Mouse (Mus musculus) thymus, postnatal 14 days (tissue): Measurements from ENCODE around the gene Mark3.
"Not testable (repeated sequence)": the region's sequence is repeated elsewhere in the genome, so short reads cannot be mapped to it uniquely, and the experiment has no call there.

Source experiments
- DNase-seq: peaks from one replicate; pipeline ENCODE4 v3.0.0; 2021

Mark3 gene

DNA sequence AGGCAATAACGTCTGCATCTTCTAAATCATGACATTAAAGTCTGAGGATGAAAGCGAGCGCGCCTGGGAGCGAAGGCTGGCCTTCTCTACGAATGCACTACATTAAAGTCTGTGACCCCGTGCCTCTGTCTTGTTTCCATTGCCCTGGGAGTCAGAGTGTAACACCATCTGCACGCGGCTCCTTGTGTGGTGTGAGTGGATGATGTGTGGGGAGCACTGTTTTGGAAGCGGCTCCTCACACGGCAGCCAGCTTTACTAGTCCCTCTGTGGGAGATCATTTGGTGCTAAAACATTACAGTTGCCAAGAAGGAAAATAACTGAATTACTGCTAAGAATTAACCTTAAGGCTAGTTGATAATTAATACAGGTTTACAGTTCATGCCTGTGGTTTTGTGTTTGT, 81.4 kb downstream of the Mark3 start:
- DNase-seq = no peak

GRCm38 (mm10) chr12:111659331-111659730, 85.0 kb downstream of the Mark3 start:
- DNase-seq = no peak

GRCm38 (mm10) chr12:111660628-111661027, 86.3 kb downstream of the Mark3 start:
- no peak for DNase-seq

GRCm38 (mm10) chr12:111661554-111661953, 87.2 kb downstream of the Mark3 start:
- DNase-seq = not testable (repeated sequence)

DNA sequence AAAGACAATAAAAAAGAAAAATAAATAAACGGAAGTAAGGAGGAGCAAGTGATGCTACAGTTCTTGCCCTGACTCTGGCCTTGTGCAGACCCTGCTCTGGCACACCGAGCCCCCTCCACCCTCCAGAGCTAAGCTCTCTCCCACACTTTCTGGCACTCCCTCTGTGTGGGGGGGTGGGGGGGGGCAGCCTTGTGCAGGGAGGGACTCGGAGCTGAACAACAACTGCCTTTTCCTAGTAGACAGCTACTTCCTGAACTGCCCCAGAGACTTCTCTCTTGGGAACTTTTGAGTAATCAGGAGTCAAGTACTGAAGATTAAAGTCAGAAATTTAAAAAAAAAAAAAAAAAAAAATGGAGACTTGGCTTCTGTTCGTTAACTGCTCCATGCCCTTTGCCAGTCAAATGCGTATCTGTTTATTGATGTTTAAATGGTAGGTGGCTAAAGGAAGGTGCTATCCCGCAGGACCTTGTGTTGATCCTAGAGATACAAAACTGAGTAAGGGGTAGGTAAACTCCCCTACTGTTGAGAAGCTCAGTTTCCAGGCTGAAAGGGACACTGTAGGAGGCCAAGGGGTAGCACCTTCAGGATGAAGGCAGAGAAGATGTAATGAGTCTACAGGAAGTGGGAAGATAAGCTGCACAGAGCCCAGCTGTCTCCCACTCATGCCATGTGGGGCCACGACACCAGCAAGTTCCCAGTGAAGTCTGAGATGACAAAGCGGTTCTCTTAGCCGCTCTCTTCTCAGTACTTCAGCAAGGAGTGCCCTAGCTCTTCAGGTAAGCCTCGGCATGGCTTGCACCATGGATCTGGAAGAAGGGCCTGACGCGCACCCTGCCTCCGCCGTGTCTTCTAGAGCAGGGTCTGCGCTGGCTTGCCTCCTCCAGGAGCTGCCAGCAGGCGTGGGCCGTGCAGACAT, 89.2 kb downstream of the Mark3 start:
- DNase-seq = no peak

GRCm38 (mm10) chr12:111664144-111664634, 89.9 kb downstream of the Mark3 start:
- no peak for DNase-seq

DNA sequence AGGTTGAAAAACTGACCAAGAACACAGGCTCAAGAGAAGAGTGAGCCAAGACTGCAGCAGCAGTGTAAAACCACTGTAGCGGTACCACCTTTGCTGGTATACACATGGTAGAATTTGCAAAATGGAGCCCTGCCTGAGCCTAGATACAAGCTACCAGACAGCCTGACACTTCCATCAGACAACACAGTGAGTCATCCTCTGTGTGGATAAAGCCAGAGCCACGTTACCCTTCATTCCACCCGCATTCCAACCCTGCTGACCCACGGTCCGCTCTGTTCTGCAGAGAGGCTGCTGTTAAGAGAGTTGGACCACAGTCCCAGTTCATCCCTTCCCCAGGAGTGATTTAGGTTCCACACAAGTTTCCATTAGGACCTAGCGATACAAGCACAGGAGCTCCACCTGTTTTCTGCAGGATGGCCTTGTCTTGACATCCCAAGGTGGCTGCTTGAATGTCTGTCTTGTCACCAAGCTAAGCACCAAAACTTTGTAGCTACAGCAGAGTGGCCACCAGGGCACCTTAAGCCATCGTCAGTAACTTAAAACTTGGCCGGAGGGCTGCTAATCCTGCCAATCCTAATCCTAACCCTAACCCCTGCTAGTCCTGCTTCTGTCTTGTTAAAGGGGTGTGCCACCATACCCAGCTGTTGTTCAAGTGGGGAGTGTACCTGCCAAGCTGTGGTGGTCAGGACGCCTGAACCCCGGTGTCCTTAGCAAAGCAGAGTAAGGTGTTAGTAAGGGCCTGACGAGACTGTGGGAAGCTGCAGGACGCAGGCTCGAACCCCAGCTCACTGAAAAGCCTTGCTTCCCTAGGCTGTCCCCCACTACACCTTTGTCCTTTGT, 90.9 kb downstream of the Mark3 start:
- DNase-seq = no peak

DNA sequence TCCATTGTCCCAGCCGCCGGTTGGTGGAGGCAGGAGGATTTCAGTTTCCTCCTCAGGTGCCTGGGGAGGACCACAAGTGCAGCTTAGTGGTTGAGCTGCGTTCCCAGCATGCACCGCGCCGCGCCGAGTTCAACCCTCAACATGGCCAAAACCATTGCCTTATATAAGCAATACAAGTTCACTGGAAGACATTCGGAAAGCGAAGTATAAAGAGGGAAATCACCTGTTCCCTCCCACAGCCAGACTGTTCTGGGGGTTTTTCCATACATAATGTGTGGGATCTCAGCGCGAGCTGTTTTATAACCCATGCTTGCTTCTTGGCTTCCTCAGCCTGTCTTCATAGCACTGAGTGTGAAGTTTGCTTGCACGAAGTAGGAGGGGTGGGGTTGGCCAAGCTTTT, 92.1 kb downstream of the Mark3 start:
- DNase-seq = no peak

- DNase-seq = no peak
Measured at GRCm38 (mm10) chr12:111667421-111667820, 93.1 kb downstream of the Mark3 start.

- DNase-seq = peak; percentile 97
Measured at GRCm38 (mm10) chr12:111668457-111668912, 94.2 kb downstream of the Mark3 start.

GRCm38 (mm10) chr12:111669000-111669788, 94.9 kb downstream of the Mark3 start:
- DNase-seq = no peak

- DNase-seq = no peak
Measured at GRCm38 (mm10) chr12:111669961-111670360, 95.6 kb downstream of the Mark3 start.

GRCm38 (mm10) chr12:111670371-111670971, 96.1 kb downstream of the Mark3 start:
- no peak for DNase-seq

DNA sequence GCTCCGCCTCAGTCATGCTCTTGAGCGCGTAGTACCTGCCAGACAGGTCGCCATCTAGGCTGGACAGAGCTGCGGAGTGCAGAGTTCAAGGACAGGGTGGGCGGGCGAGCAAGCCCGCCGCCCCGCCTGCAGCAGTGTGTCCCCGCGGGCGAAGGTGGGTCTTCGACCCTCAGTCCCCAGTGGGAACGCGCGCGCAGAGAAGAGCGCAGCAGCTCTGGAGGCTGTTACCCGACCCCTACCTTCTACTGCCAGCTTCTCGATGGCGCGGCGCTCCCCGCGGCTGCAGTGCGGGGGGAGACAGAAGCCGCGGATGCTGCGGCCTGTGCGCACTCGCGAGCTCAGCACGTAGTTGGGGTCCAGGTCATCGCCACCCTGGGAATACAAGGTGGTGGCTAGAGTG, 96.7 kb downstream of the Mark3 start:
- DNase-seq = no peak

GRCm38 (mm10) chr12:111671431-111671902, 97.1 kb downstream of the Mark3 start:
- peak; percentile 75 for DNase-seq

DNA sequence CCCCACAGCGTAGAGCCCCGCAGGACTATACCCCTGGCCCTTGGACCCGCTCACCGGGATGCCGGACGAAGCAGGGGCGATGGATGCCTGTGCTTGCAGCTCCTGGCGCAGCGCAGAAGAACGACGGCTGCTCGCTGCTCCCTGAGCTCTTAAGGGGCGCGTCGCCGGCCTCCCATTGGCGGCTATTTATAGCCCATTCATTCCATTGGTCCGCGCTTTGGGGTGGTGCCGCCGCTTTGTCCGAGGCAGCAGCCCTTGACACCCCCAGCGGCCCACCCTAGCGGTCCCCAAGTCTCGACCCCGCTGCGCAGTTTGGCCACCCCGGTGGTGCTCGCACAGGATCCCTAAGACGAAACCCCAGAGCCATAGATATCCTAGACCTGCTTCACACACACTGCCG, 97.9 kb downstream of the Mark3 start, which contains the start of gene Ckb:
Gene Ckb, minus strand, starts transcription at position 163 of the 400 bp plus-strand sequence.
- peak; percentile 58 for DNase-seq

DNA sequence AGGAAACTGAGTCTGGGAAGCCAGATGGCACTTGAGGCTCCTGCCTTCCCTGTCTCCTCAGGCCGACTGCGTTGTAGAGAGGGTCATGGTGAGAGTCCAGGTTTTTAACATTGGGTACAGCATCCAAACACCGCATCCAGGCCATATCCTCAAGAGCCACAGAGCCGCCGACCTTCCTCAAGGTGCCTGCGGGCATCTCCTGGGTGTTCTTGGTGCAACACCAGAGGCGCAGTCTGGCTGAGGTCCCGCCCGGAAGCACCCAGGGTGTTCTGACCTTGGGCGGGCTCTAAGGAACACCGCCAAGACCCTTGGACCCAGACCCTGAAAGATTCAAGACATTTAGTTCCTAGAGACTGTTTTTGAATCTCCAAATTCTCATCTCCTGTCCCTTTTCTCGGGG, 98.3 kb downstream of the Mark3 start:
- DNase-seq = no peak

DNA sequence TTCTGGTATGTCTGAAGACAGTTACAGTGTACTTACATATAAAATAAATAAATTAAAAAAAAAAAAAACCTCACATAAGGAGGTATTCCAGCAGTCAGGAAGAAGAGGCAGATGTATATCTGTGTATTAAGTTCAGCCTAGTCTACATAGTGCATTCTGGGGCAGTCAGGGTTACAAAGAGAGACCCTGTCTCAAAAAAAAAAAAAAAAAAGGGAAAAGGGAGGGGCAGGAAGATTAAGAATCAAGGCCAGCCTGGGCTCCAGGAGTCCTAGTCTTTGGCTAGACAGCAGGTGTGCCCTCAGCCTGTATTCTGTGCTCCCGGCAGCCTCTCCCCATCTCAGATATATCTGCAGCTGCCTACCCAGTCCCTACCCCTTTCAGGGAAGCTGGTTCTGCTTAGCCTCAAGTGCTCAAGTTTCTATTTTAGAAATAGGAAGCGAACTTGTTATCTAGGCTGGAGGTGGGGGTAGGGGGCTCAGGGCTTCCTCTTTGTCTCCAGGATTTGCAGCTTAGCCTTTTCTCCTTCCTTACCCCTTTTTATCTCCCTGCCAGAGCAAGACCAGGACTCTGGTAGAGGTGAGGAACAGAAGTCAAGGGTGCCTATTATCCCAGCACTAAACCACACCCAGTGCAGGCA, 100.6 kb downstream of the Mark3 start:
- DNase-seq = no peak

- no peak for DNase-seq
Measured at GRCm38 (mm10) chr12:111675797-111676580, 101.7 kb downstream of the Mark3 start.

GRCm38 (mm10) chr12:111677421-111677820, 103.1 kb downstream of the Mark3 start:
- DNase-seq = no peak
